Mouse (Mus musculus) lung, postnatal 36 days (tissue): ENCODE data around the gene Olfr70.

ENCODE experiments used
- DNase-seq: peaks from one replicate; pipeline ENCODE4 v3.0.0; 2022; ENCODE audit warnings: mixed read lengths

Olfr70 gene

GRCm38 (mm10) chr4:43709869-43710268 lies 9.3 kb upstream of the Olfr70 start, which contains the start of gene Olfr71:
Gene Olfr71, minus strand, starts transcription at chr4:43710255.
- peak; percentile 82 for DNase-seq

- no peak for DNase-seq
These were observed 5.4 kb upstream of the Olfr70 start for GRCm38 (mm10) chr4:43705991-43706390.

- peak; percentile 29 for DNase-seq
These were observed 3.2 kb upstream of the Olfr70 start for GRCm38 (mm10) chr4:43703851-43704250.

GRCm38 (mm10) chr4:43703439-43703838 lies 2.8 kb upstream of the Olfr70 start:
- DNase-seq, result no peak

- DNase-seq, result no peak
These were observed 4.0 kb downstream of the Olfr70 start for GRCm38 (mm10) chr4:43696561-43696960.

GRCm38 (mm10) chr4:43695249-43695671 lies 5.3 kb downstream of the Olfr70 start:
- peak; percentile 83 for DNase-seq

GRCm38 (mm10) chr4:43694439-43695248 lies 6.0 kb downstream of the Olfr70 start:
- no peak for DNase-seq

GRCm38 (mm10) chr4:43693806-43694241 lies 6.8 kb downstream of the Olfr70 start:
- DNase-seq, result peak; percentile 71

GRCm38 (mm10) chr4:43691026-43691425 lies 9.6 kb downstream of the Olfr70 start:
- no peak for DNase-seq

- DNase-seq, result no peak
These were observed 10.6 kb downstream of the Olfr70 start for GRCm38 (mm10) chr4:43690021-43690420.

- peak; percentile 43 for DNase-seq
These were observed 21.1 kb downstream of the Olfr70 start for GRCm38 (mm10) chr4:43679416-43680043.

- DNase-seq, result no peak
These were observed 22.1 kb downstream of the Olfr70 start for GRCm38 (mm10) chr4:43678541-43678940.

- no peak for DNase-seq
These were observed 25.0 kb downstream of the Olfr70 start for GRCm38 (mm10) chr4:43675608-43676007.

- DNase-seq, result no peak
These were observed 25.6 kb downstream of the Olfr70 start for GRCm38 (mm10) chr4:43674974-43675373.

- peak; percentile 31 for DNase-seq
These were observed 26.9 kb downstream of the Olfr70 start for GRCm38 (mm10) chr4:43673703-43674102.

- peak; percentile 96 for DNase-seq
These were observed 28.5 kb downstream of the Olfr70 start for GRCm38 (mm10) chr4:43672070-43672469.

- peak; percentile 82 for DNase-seq
These were observed 31.2 kb downstream of the Olfr70 start for GRCm38 (mm10) chr4:43669428-43669794.

- peak; percentile 94 for DNase-seq
These were observed 31.7 kb downstream of the Olfr70 start, which contains the start of the genes Tmem8b and Fam221b for GRCm38 (mm10) chr4:43668782-43669427. Gene Tmem8b, plus strand, starts transcription at chr4:43668971. Gene Fam221b, minus strand, starts transcription at chr4:43669145.

GRCm38 (mm10) chr4:43666412-43666811 lies 34.2 kb downstream of the Olfr70 start:
- peak; percentile 41 for DNase-seq

GRCm38 (mm10) chr4:43657146-43657545 lies 43.5 kb downstream of the Olfr70 start:
- DNase-seq, result no peak

- DNase-seq, result peak; percentile 98
These were observed 44.1 kb downstream of the Olfr70 start, which contains the start of gene Hint2 for GRCm38 (mm10) chr4:43656339-43657109. Gene Hint2, minus strand, starts transcription at chr4:43656466.

GRCm38 (mm10) chr4:43655656-43656338 lies 44.8 kb downstream of the Olfr70 start:
- no peak for DNase-seq
